Mouse (Mus musculus) embryonic fibroblast, embryonic 13.5 days (primary cell): ENCODE results near the gene Cacng5.

Source experiments
- CTCF ChIP-seq: IDR thresholded peaks from 2 replicates; pipeline ENCODE4 v1.5.1; 2011; ENCODE audit warnings: mild to moderate bottlenecking, control low read depth, low read length, moderate library complexity, borderline replicate concordance; ENCODE audit not compliant: insufficient read depth
- POLR2A ChIP-seq: IDR thresholded peaks from 2 replicates; pipeline ENCODE4 v1.6.1; 2011; ENCODE audit warnings: low read depth, mild to moderate bottlenecking, control low read depth, low read length, moderate library complexity

GRCm38 (mm10) chr11:107913317-107913716 is 1.5 kb downstream of the Cacng5 start:
- TF ChIP-seq CTCF (no peak), POLR2A (no peak)
